Mouse (Mus musculus) stomach, embryonic 16.5 days (tissue): ENCODE measurements at regions not wholly inside any gene's neighbourhood (a gene's known extent, or its start where the extent isn't known, plus 50 kb on each side); places are given as distances from the start of the nearest gene placed in this dataset.
"Not testable (repeated sequence)": the region's sequence is repeated elsewhere in the genome, so short reads cannot be mapped to it uniquely, and the experiment has no call there.

Source experiments
- ATAC-seq: fragments of 200-750 bp; cut with Nextera tagmentation; 2 replicates; pipeline ENCODE4 v1.8.0; 2017; ENCODE audit warnings: moderate number of reproducible peaks, moderate TSS enrichment; ENCODE audit not compliant: insufficient read depth, low FRiP score
- H3K27ac ChIP-seq: fragments of 300-500 bp; sonication (generic); 2 replicates; pipeline ENCODE4 v1.5.1; 2014; ENCODE audit warnings: low read length
- H3K27me3 ChIP-seq: fragments of 300-500 bp; sonication (generic); 2 replicates; pipeline ENCODE4 v1.6.1; 2014; ENCODE audit warnings: low read length, control low read depth, mixed read lengths; ENCODE audit not compliant: control insufficient read depth, insufficient read depth
- H3K36me3 ChIP-seq: fragments of 300-500 bp; sonication (generic); 2 replicates; pipeline ENCODE4 v1.6.1; 2014; ENCODE audit warnings: low read length; ENCODE audit not compliant: control insufficient read depth, insufficient read depth
- H3K4me1 ChIP-seq: fragments of 300-500 bp; sonication (generic); 2 replicates; pipeline ENCODE4 v1.6.1; 2014; ENCODE audit warnings: low read length, control low read depth, mixed read lengths; ENCODE audit not compliant: control insufficient read depth, insufficient read depth
- H3K4me2 ChIP-seq: fragments of 300-500 bp; sonication (generic); 2 replicates; pipeline ENCODE4 v1.6.1; 2014; ENCODE audit warnings: low read depth, low read length, mixed read lengths
- H3K4me3 ChIP-seq: fragments of 300-500 bp; sonication (generic); replicated peaks from 2 replicates; pipeline ENCODE4 v1.5.1; 2014; ENCODE audit warnings: mild to moderate bottlenecking, low read length
- H3K9ac ChIP-seq: fragments of 300-500 bp; sonication (generic); 2 replicates; pipeline ENCODE4 v1.6.1; 2014; ENCODE audit warnings: low read length
- H3K9me3 ChIP-seq: fragments of 300-500 bp; sonication (generic); replicated peaks from 2 replicates; pipeline ENCODE4 v1.6.1; 2016; ENCODE audit warnings: low read length, control low read depth; ENCODE audit not compliant: control insufficient read depth
- WGBS: fragments of 180-500 bp; shearing (Covaris S2); extraction: QIAGEN DNeasy Blood & Tissue Kit; methylation state at CpG from one replicate; pipeline ENCODE4 v1.1.7; 2014; 5-methylcytosine and 5-hydroxymethylcytosine counted together

- Histone ChIP-seq H3K36me3 (no peaks in the 10 kb centered on the region), H3K9ac (no peak overlapping the region), H3K4me3 (no peak overlapping the region), H3K27ac (no peak overlapping the region), H3K27me3 (no peaks in the 10 kb centered on the region; the same call in 1 of the 2 replicates), H3K4me2 (no peak overlapping the region), H3K9me3 (no peaks in the 10 kb centered on the region), H3K4me1 (no peaks in the 10 kb centered on the region)
- no peak for ATAC-seq
- WGBS: 57% methylated on average over 4 of the region's 4 CpGs
These were observed 154.9 kb downstream of the Snx18 start for GRCm38 (mm10) chr13:113463420-113463819.

- no peak for ATAC-seq
- 50% methylated on average over 11 of the region's 11 CpGs for WGBS
These were observed 161.7 kb downstream of the BC067074 start for GRCm38 (mm10) chr13:113454490-113455295.

GRCm38 (mm10) chr13:113448378-113448777 is 155.4 kb downstream of the BC067074 start:
- 89% methylated on average over 1 of the region's 1 CpGs for WGBS

More at GRCm38 (mm10) chr13:113454490-113455295, 161.7 kb downstream of the BC067074 start:
- Histone ChIP-seq H3K4me2 (no peak overlapping the region), H3K36me3 (no peaks in the 10 kb centered on the region), H3K4me3 (no peak overlapping the region), H3K27me3 (no peaks in the 10 kb centered on the region), H3K4me1 (no peaks in the 10 kb centered on the region), H3K9me3 (no peaks in the 10 kb centered on the region), H3K9ac (no peak overlapping the region), H3K27ac (no peak overlapping the region)

GRCm38 (mm10) chr13:113446226-113446625 is 153.3 kb downstream of the BC067074 start:
- ATAC-seq: no peak
- H3K4me2 ChIP-seq: no peak overlapping the region
- no peak overlapping the region for H3K9ac ChIP-seq
- WGBS: 73% methylated on average over 5 of the region's 5 CpGs
- H3K27me3 ChIP-seq: no peaks in the 10 kb centered on the region
- H3K27ac ChIP-seq: no peak overlapping the region
- no peaks in the 10 kb centered on the region for H3K36me3 ChIP-seq
- no peaks in the 10 kb centered on the region for H3K9me3 ChIP-seq
- H3K4me3 ChIP-seq: no peak overlapping the region
- 0 out of 2 replicates have a peak, but pooled peaks cover 2% of the 10 kb centered on the region for H3K4me1 ChIP-seq

More at GRCm38 (mm10) chr13:113448378-113448777, 155.4 kb downstream of the BC067074 start:
- H3K27me3 ChIP-seq: no peaks in the 10 kb centered on the region
- H3K4me3 ChIP-seq: no peak overlapping the region
- H3K4me1 ChIP-seq: no peaks in the 10 kb centered on the region
- H3K36me3 ChIP-seq: no peaks in the 10 kb centered on the region
- H3K9ac ChIP-seq: no peak overlapping the region
- H3K4me2 ChIP-seq: no peak overlapping the region
- ATAC-seq: no peak
- H3K9me3 ChIP-seq: no peaks in the 10 kb centered on the region
- no peak overlapping the region for H3K27ac ChIP-seq

- H3K27ac ChIP-seq, H3K4me2 ChIP-seq, H3K9ac ChIP-seq, H3K4me1 ChIP-seq, ATAC-seq, H3K4me3 ChIP-seq, H3K36me3 ChIP-seq, H3K9me3 ChIP-seq, H3K27me3 ChIP-seq: not testable (repeated sequence)
- WGBS: 80% methylated on average over 2 of the region's 2 CpGs
These were observed 151.5 kb downstream of the BC067074 start for GRCm38 (mm10) chr13:113444481-113444880.

- no peak for ATAC-seq
- 84% methylated on average over 8 of the region's 8 CpGs for WGBS
- no peak overlapping the region for H3K9ac ChIP-seq
These were observed 150.1 kb downstream of the BC067074 start for GRCm38 (mm10) chr13:113443078-113443477.

GRCm38 (mm10) chr13:113442169-113442568 is 149.2 kb downstream of the BC067074 start:
- no peak overlapping the region for H3K27ac ChIP-seq
- H3K4me2 ChIP-seq: no peak overlapping the region
- 61% methylated on average over 9 of the region's 9 CpGs for WGBS
- ATAC-seq: peak; percentile 28; the same call in 1 of the 2 replicates
- no peaks in the 10 kb centered on the region for H3K36me3 ChIP-seq
- H3K4me3 ChIP-seq: no peak overlapping the region
- no peaks in the 10 kb centered on the region for H3K9me3 ChIP-seq
- H3K4me1 ChIP-seq: peaks cover 13% of the 10 kb centered on the region
- no peak overlapping the region for H3K9ac ChIP-seq
- H3K27me3 ChIP-seq: no peaks in the 10 kb centered on the region

More at GRCm38 (mm10) chr13:113443078-113443477, 150.1 kb downstream of the BC067074 start:
- H3K27me3 ChIP-seq: no peaks in the 10 kb centered on the region
- no peaks in the 10 kb centered on the region for H3K9me3 ChIP-seq
- no peak overlapping the region for H3K27ac ChIP-seq
- H3K36me3 ChIP-seq: no peaks in the 10 kb centered on the region
- peaks cover 13% of the 10 kb centered on the region for H3K4me1 ChIP-seq
- no peak overlapping the region for H3K4me3 ChIP-seq
- no peak overlapping the region for H3K4me2 ChIP-seq

- no peaks in the 10 kb centered on the region for H3K9me3 ChIP-seq
- H3K4me1 ChIP-seq: peaks cover 13% of the 10 kb centered on the region
- no peaks in the 10 kb centered on the region for H3K27me3 ChIP-seq
- H3K4me3 ChIP-seq: no peak overlapping the region
- H3K27ac ChIP-seq: no peak overlapping the region
- no peak; the same call in 1 of the 2 replicates for ATAC-seq
- no peaks in the 10 kb centered on the region for H3K36me3 ChIP-seq
- no peak overlapping the region for H3K9ac ChIP-seq
- no peak overlapping the region for H3K4me2 ChIP-seq
- 48% methylated on average over 5 of the region's 5 CpGs for WGBS
These were observed 147.2 kb downstream of the BC067074 start for GRCm38 (mm10) chr13:113440137-113440536.

- H3K9me3 ChIP-seq: no peaks in the 10 kb centered on the region
These were observed 146.6 kb downstream of the BC067074 start for GRCm38 (mm10) chr13:113439516-113439915.

More at GRCm38 (mm10) chr13:113439516-113439915, 146.6 kb downstream of the BC067074 start:
- H3K36me3 ChIP-seq: no peaks in the 10 kb centered on the region
- peaks cover 13% of the 10 kb centered on the region for H3K4me1 ChIP-seq
- no peak overlapping the region for H3K9ac ChIP-seq
- H3K4me3 ChIP-seq: no peak overlapping the region
- H3K27ac ChIP-seq: no peak overlapping the region
- no peak overlapping the region for H3K4me2 ChIP-seq
- 23% methylated on average over 7 of the region's 7 CpGs for WGBS
- ATAC-seq: no peak
- H3K27me3 ChIP-seq: no peaks in the 10 kb centered on the region
